Mouse (Mus musculus): ENCODE results near the gene Golt1a.
"Not testable (repeated sequence)": the region's sequence is repeated elsewhere in the genome, so short reads cannot be mapped to it uniquely, and the experiment has no call there.

The Golt1a gene

GRCm38 (mm10) chr1:133306842-133307241 is 2.8 kb upstream of the Golt1a start:
- DNase-seq, result peak; percentile 75

GRCm38 (mm10) chr1:133307318-133307717 is 2.3 kb upstream of the Golt1a start:
- DNase-seq, result peak; percentile 66

- DNase-seq, result no peak
Observed at GRCm38 (mm10) chr1:133311240-133311639, 1.6 kb downstream of the Golt1a start.

- no peak for DNase-seq
Observed at GRCm38 (mm10) chr1:133311946-133312345, 2.3 kb downstream of the Golt1a start.

GRCm38 (mm10) chr1:133314364-133314763 is 4.8 kb downstream of the Golt1a start:
- DNase-seq, result no peak

- no peak for DNase-seq
Observed at GRCm38 (mm10) chr1:133315775-133316174, 6.2 kb downstream of the Golt1a start.

- DNase-seq, result no peak
Observed at GRCm38 (mm10) chr1:133316577-133316976, 7.0 kb downstream of the Golt1a start.

GRCm38 (mm10) chr1:133317149-133317548 is 7.5 kb downstream of the Golt1a start:
- DNase-seq, result no peak

- no peak for DNase-seq
Observed at GRCm38 (mm10) chr1:133321267-133321925, 11.8 kb downstream of the Golt1a start, which contains the start of gene Kiss1. Gene Kiss1, plus strand, starts transcription at chr1:133321875.

GRCm38 (mm10) chr1:133323333-133323732 is 13.7 kb downstream of the Golt1a start:
- no peak for DNase-seq

- DNase-seq, result no peak
Observed at GRCm38 (mm10) chr1:133325951-133326350, 16.4 kb downstream of the Golt1a start.

GRCm38 (mm10) chr1:133327094-133327493 is 17.5 kb downstream of the Golt1a start:
- no peak for DNase-seq

GRCm38 (mm10) chr1:133328299-133328795 is 18.7 kb downstream of the Golt1a start:
- DNase-seq, result no peak

GRCm38 (mm10) chr1:133328896-133329637 is 19.5 kb downstream of the Golt1a start:
- DNase-seq, result no peak

- no peak for DNase-seq
Observed at GRCm38 (mm10) chr1:133329638-133329964, 20.0 kb downstream of the Golt1a start.

- no peak for DNase-seq
Observed at GRCm38 (mm10) chr1:133331142-133331541, 21.5 kb downstream of the Golt1a start.

GRCm38 (mm10) chr1:133332656-133333430 is 23.2 kb downstream of the Golt1a start:
- no peak for DNase-seq

GRCm38 (mm10) chr1:133333937-133334336 is 24.3 kb downstream of the Golt1a start:
- no peak for DNase-seq

- not testable (repeated sequence) for DNase-seq
Observed at GRCm38 (mm10) chr1:133340403-133340802, 30.8 kb downstream of the Golt1a start.

GRCm38 (mm10) chr1:133344357-133344756 is 34.8 kb downstream of the Golt1a start:
- DNase-seq, result no peak

GRCm38 (mm10) chr1:133346531-133346930 is 36.9 kb downstream of the Golt1a start:
- no peak for DNase-seq

GRCm38 (mm10) chr1:133347226-133347625 is 37.6 kb downstream of the Golt1a start:
- no peak for DNase-seq

Data from cerebellum, adult 9-10 months (tissue).